Mouse (Mus musculus): ENCODE measurements at regions not wholly inside any gene's neighbourhood (a gene's known extent, or its start where the extent isn't known, plus 50 kb on each side); places are given as distances from the start of the nearest gene placed in this dataset.

GRCm38 (mm10) chr7:111147593-111147992 lies 64.8 kb upstream of the Eif4g2 start:
- Histone ChIP-seq H3K36me3 (ENCODE audit: control insufficient read depth, insufficient read depth) (no peaks in the 10 kb centered on the region), H3K27ac (ENCODE audit: low read length) (no peak overlapping the region), H3K27me3 (ENCODE audit: control insufficient read depth, insufficient read depth, low read depth, low read length) (no peaks in the 10 kb centered on the region), H3K9me3 (replicated peaks; ENCODE audit: control insufficient read depth, low read length) (no peaks in the 10 kb centered on the region), H3K4me2 (ENCODE audit: low read depth, low read length) (no peak overlapping the region), H3K9ac (ENCODE audit: low read depth, low read length) (no peak overlapping the region), H3K4me1 (ENCODE audit: control insufficient read depth, low read depth, low read length) (peaks cover 13% of the 10 kb centered on the region), H3K4me3 (ENCODE audit: low read depth, low read length) (no peak overlapping the region)
- no peak for ATAC-seq (ENCODE audit: low read depth)
- 81% methylated on average over 6 of the region's 6 CpGs for WGBS (ENCODE audit: insufficient replicate concordance)

GRCm38 (mm10) chr7:111146670-111147069 lies 63.8 kb upstream of the Eif4g2 start:
- Histone ChIP-seq H3K27me3 (ENCODE audit: control insufficient read depth, insufficient read depth, low read depth, low read length) (no peaks in the 10 kb centered on the region), H3K4me3 (ENCODE audit: low read depth, low read length) (no peak overlapping the region), H3K9me3 (replicated peaks; ENCODE audit: control insufficient read depth, low read length) (no peaks in the 10 kb centered on the region), H3K4me1 (ENCODE audit: control insufficient read depth, low read depth, low read length) (peaks cover 13% of the 10 kb centered on the region), H3K4me2 (ENCODE audit: low read depth, low read length) (no peak overlapping the region), H3K27ac (ENCODE audit: low read length) (0 out of 2 replicates have a peak overlapping the region, but pooled peaks have one; percentile 4), H3K36me3 (ENCODE audit: control insufficient read depth, insufficient read depth) (no peaks in the 10 kb centered on the region), H3K9ac (ENCODE audit: low read depth, low read length) (no peak overlapping the region)
- ATAC-seq (ENCODE audit: low read depth), result peak; percentile 74
- 37% methylated on average over 4 of the region's 4 CpGs for WGBS (ENCODE audit: insufficient replicate concordance)

GRCm38 (mm10) chr7:111144216-111144615 lies 61.4 kb upstream of the Eif4g2 start:
- H3K9ac ChIP-seq (ENCODE audit: low read depth, low read length), result no peak overlapping the region
- H3K4me2 ChIP-seq (ENCODE audit: low read depth, low read length), result no peak overlapping the region
- H3K27ac ChIP-seq (ENCODE audit: low read length), result no peak overlapping the region
- H3K27me3 ChIP-seq (ENCODE audit: control insufficient read depth, insufficient read depth, low read depth, low read length), result no peaks in the 10 kb centered on the region
- ATAC-seq (ENCODE audit: low read depth), result no peak
- H3K4me3 ChIP-seq (ENCODE audit: low read depth, low read length), result no peak overlapping the region
- WGBS (ENCODE audit: insufficient replicate concordance), result 46% methylated on average over 3 of the region's 3 CpGs
- no peaks in the 10 kb centered on the region for H3K36me3 ChIP-seq (ENCODE audit: control insufficient read depth, insufficient read depth)
- peaks cover 14% of the 10 kb centered on the region for H3K4me1 ChIP-seq (ENCODE audit: control insufficient read depth, low read depth, low read length)
- H3K9me3 ChIP-seq (replicated peaks; ENCODE audit: control insufficient read depth, low read length), result no peaks in the 10 kb centered on the region

GRCm38 (mm10) chr7:111141285-111141965 lies 58.6 kb upstream of the Eif4g2 start:
- Histone ChIP-seq H3K27ac (ENCODE audit: low read length) (no peak overlapping the region), H3K4me1 (ENCODE audit: control insufficient read depth, low read depth, low read length) (peaks cover 39% of the 10 kb centered on the region), H3K4me2 (ENCODE audit: low read depth, low read length) (no peak overlapping the region), H3K4me3 (ENCODE audit: low read depth, low read length) (no peak overlapping the region), H3K27me3 (ENCODE audit: control insufficient read depth, insufficient read depth, low read depth, low read length) (no peaks in the 10 kb centered on the region), H3K36me3 (ENCODE audit: control insufficient read depth, insufficient read depth) (no peaks in the 10 kb centered on the region), H3K9ac (ENCODE audit: low read depth, low read length) (no peak overlapping the region), H3K9me3 (replicated peaks; ENCODE audit: control insufficient read depth, low read length) (no peaks in the 10 kb centered on the region)
- 74% methylated on average over 7 of the region's 7 CpGs for WGBS (ENCODE audit: insufficient replicate concordance)
- no peak for ATAC-seq (ENCODE audit: low read depth)

GRCm38 (mm10) chr7:111138038-111138437 lies 55.2 kb upstream of the Eif4g2 start:
- peaks cover 31% of the 10 kb centered on the region for H3K4me1 ChIP-seq (ENCODE audit: control insufficient read depth, low read depth, low read length)
- H3K9me3 ChIP-seq (replicated peaks; ENCODE audit: control insufficient read depth, low read length), result no peaks in the 10 kb centered on the region
- H3K27me3 ChIP-seq (ENCODE audit: control insufficient read depth, insufficient read depth, low read depth, low read length), result no peaks in the 10 kb centered on the region
- peak overlapping the region; percentile 54 for H3K4me2 ChIP-seq (ENCODE audit: low read depth, low read length)
- peak overlapping the region; percentile 47 for H3K9ac ChIP-seq (ENCODE audit: low read depth, low read length)
- H3K4me3 ChIP-seq (ENCODE audit: low read depth, low read length), result peak overlapping the region; percentile 29
- peak overlapping the region; percentile 76 for H3K27ac ChIP-seq (ENCODE audit: low read length)
- no peaks in the 10 kb centered on the region for H3K36me3 ChIP-seq (ENCODE audit: control insufficient read depth, insufficient read depth)
- 91% methylated on average over 2 of the region's 2 CpGs for WGBS (ENCODE audit: insufficient replicate concordance)
- ATAC-seq (ENCODE audit: low read depth), result peak; percentile 99

GRCm38 (mm10) chr7:111136066-111136639 lies 53.3 kb upstream of the Eif4g2 start:
- Histone ChIP-seq H3K9me3 (replicated peaks; ENCODE audit: control insufficient read depth, low read length) (no peaks in the 10 kb centered on the region), H3K4me2 (ENCODE audit: low read depth, low read length) (no peak overlapping the region), H3K27ac (ENCODE audit: low read length) (no peak overlapping the region; the same call in 1 of the 2 replicates), H3K4me1 (ENCODE audit: control insufficient read depth, low read depth, low read length) (peaks cover 31% of the 10 kb centered on the region), H3K36me3 (ENCODE audit: control insufficient read depth, insufficient read depth) (no peaks in the 10 kb centered on the region), H3K27me3 (ENCODE audit: control insufficient read depth, insufficient read depth, low read depth, low read length) (no peaks in the 10 kb centered on the region), H3K9ac (ENCODE audit: low read depth, low read length) (no peak overlapping the region), H3K4me3 (ENCODE audit: low read depth, low read length) (no peak overlapping the region)
- ATAC-seq (ENCODE audit: low read depth), result no peak
- 29% methylated on average over 6 of the region's 6 CpGs for WGBS (ENCODE audit: insufficient replicate concordance)

GRCm38 (mm10) chr7:111134496-111134895 lies 51.7 kb upstream of the Eif4g2 start:
- H3K27ac ChIP-seq (ENCODE audit: low read length), result no peak overlapping the region
- peaks cover 31% of the 10 kb centered on the region for H3K4me1 ChIP-seq (ENCODE audit: control insufficient read depth, low read depth, low read length)

More at GRCm38 (mm10) chr7:111134496-111134895, 51.7 kb upstream of the Eif4g2 start:
- no peak for ATAC-seq (ENCODE audit: low read depth)
- no peaks in the 10 kb centered on the region for H3K36me3 ChIP-seq (ENCODE audit: control insufficient read depth, insufficient read depth)
- H3K9me3 ChIP-seq (replicated peaks; ENCODE audit: control insufficient read depth, low read length), result no peaks in the 10 kb centered on the region
- 91% methylated on average over 2 of the region's 2 CpGs for WGBS (ENCODE audit: insufficient replicate concordance)
- no peak overlapping the region for H3K9ac ChIP-seq (ENCODE audit: low read depth, low read length)
- no peak overlapping the region for H3K4me2 ChIP-seq (ENCODE audit: low read depth, low read length)
- no peak overlapping the region for H3K4me3 ChIP-seq (ENCODE audit: low read depth, low read length)
- H3K27me3 ChIP-seq (ENCODE audit: control insufficient read depth, insufficient read depth, low read depth, low read length), result no peaks in the 10 kb centered on the region
